Mouse (Mus musculus) CD4-positive, CD25-positive, alpha-beta regulatory T cell, adult 2 months (primary cell): ENCODE data around the gene Mcmbp.

ENCODE experiments used
- DNase-seq: peaks from one replicate; pipeline ENCODE4 v3.0.0-alpha.2; 2012; ENCODE audit warnings: low read depth, low spot score

The Mcmbp gene

DNA sequence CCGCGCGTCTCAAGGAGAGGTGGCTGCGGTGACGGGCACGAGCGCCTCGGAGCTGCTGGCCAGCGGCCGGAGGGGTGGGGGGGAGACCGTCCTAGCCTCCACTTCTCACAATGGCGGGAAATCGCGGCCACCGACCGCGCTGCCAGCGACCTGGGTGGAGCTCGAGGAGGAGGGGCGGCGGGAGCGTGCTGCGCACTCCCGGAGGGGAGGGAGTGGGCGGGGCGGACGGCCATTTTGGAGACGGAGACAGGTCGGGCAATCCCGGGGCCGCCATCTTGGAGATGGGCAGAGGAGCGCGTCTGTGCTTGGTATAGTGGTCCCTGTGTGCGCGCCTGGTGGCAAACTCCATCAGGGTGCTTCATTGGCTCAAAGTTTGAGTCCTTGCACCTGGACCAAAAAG, at the start of gene Mcmbp:
TSS of gene Mcmbp (minus strand) at position 162 of the 400 bp plus-strand sequence.
- DNase-seq: peak; percentile 97

DNA sequence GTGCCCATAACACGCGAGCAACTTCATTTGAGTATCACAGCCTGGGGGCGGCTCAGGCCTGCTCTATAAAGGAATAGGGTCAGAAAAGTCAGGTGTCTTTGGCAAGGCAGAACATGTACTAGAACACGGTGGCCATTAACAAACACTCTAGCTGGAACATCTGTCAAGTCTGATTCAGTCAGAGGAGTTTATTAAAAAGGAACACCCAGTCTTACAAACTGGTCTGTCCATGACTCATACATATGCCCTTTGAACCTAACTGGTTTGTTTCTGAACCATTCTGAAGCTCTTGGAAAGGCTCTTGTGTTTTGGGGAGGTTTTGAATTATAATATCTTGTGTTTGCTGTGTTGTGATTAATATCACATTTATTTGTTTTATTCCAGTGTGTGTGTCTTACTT, 49.8 kb upstream of the Mcmbp start:
- no peak for DNase-seq

DNA sequence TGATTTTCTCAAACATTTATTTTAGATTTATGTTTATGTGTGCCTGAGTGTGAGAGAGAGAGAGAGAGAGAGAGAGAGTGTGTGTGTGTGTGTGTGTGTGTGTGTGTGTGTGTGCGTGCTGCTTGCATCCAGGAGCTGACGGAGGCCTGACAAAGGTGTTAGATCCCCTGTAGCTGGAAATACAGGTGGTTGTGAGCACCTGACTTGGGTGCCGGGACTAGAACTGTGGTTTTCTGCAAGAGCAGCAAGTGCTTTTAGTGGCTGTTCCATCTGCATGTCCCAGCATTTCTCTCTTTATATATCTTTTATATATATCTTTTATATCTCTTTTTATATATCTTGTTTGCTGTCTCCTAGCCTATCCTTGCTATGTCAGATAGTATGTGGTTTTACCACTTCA, 41.6 kb upstream of the Mcmbp start:
- DNase-seq: no peak

DNA sequence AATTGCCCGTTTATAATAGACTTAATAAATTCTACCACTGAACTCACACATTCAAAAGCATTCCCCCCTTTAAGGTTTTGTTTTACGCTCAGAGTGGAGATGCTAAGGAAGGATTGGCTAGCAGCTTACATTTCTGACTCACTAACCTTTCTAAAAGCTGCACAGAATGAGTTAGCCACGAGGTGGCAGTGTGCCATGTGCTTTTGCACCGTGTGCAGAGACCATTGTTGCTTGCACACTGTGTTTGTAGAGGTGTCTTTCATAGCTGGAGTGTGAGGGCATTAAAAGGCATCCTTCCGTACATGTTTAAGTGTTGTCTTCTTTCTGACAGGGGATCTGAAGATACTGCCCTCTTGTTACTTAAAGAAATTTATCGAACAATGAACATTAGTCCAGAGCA, 39.0 kb upstream of the Mcmbp start:
- DNase-seq: peak; percentile 68

DNA sequence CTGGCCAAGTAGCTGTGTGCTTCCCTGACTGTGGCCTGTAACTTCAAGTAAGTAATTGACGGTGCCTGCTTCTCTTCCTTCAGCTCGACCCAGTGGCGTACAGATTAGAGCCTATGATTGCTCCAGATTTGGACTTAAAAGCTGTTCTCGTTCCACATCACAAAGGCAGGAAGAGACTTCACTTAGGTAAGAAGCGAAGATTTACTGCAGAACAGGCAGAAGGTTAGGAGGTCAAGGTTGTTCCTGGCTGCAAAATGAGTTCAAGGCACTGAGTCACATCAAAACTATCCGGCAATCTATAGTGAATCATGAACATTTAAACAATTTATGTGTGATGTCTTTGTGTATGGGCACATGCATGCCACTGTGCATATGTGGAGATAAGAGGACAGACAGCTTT, 36.9 kb upstream of the Mcmbp start:
- no peak for DNase-seq

DNA sequence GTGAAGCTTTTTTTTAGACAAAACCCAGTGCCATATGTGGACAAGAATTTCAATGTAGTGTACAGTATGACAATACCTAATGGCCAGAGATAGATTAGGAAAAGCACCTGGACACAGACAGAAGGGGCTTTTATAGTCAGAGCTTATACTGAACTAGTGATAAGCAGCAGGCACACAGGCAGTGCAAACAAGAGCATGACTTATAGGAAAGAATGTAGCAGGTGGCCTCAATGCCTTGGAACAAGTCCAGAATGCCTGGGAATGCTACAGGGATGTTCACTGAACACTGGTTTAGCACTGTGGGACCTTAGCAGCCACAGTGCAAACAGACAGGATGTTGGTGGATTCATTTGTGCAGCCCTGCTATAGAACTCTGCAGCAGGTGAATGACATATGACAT, 26.4 kb upstream of the Mcmbp start:
- DNase-seq: no peak

DNA sequence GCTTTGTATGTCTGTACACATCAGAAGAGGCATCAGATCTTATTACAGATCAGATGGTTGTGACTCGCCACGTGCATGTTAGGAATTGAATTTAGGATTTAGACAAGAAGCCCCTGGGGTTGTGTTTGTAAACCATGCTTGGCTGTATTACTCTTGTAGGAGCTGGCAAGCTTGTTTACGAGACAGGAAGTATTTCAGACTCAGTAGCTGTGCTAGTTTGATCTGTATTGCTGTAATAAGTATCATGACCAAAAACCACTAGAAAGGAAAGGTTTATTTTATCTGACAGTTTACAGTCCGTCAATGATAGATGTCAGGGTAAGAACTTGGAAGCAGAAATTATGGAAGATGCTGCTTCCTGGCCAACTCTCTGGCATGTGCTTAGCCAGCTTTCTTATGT, 18.7 kb upstream of the Mcmbp start:
- peak; percentile 53 for DNase-seq

DNA sequence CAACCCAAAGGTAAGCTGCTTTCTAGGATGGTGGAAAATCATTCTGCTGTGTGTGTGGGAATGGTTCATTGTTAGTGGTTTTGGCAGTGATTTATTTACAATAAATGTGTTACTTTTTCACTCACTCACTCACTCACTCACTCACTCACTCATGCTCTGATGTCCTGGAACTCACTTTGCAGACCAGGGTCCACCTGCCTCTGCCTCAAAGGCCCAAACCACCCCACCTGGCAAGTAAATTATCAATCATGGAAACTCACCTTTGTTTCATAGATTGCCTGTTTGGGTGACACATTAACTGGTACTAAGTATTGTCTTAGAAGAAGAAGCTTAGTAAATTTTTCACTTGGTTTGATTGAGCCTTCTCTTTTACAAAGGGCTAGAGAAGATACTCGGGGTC, 15.1 kb upstream of the Mcmbp start:
- DNase-seq: no peak

DNA sequence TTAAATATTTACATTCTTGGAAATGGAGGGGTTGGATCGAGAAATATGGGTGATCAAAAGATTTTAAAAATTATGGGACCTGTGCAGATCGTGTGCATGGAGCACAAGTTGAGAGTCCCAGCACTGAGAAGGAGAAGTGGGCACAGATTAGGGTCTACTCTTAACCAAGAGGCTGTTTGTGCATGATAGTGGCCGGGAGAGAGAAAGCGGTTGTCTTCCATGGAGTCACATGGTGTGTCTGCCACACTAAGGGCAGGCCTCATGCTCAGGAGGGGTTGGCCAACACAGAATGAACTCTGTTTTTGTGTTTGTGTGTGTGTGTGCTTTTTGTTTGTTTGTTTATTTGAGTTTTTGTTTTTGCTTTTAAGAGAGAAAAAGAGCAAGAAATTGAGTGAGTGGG, 11.7 kb upstream of the Mcmbp start:
- no peak for DNase-seq

DNA sequence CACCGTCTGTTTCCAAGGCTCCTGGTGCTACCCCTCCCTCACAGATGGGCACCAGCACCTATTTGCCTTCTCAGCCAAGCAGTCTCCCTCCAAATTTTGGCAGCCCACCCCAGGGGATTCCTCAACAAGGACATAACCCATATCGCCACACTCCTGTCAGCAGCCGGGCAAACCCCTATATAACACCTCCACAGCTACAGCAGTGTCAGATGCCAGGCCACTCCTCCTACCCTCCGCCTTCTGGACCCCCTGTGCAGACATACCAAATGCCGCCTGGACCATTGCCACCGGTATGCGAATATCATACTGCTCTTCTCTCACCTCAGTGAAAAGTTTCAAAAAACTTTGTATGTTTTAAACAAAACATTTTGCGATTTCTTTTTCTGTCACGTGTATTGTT, 10.0 kb upstream of the Mcmbp start:
- no peak for DNase-seq

DNA sequence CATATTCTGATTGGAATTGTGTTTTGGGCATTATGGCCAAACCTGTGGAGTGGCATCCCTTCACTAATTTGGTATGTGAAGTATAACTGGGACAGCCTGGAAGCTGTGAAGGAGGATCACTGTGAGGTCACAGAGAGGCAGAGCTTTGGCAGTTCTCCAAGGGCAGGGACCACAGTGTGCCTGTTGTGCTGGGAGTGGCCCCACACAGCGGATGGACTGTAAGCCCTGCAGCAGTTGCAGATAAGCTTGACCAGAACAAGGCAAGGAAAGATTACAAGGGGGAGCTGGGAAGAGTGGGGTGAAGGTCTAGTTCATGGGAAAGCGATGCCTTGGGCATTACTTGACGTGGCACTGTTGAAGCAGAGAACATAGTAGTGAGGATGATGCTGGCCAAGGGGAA, 8.5 kb upstream of the Mcmbp start:
- no peak for DNase-seq

DNA sequence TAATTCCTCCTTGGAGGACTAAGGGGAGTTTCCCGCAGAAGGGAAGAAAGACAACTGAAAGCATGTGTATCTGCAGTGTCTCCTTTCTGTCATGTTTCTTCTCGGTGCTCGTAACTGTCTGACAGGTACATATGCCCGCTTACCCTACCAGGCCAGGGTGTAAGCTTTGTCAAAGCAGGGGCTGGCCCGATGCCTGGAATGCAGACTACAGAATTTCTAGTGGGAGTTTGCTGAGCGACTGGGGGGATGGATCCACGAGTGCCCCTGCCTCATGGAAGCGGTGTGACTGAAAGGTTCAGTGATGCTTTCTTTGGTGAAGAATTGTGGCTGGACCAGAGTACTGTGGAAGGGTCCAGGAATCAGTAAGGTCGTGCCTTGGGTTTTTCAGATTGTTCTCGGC, 5.9 kb upstream of the Mcmbp start:
- no peak for DNase-seq

DNA sequence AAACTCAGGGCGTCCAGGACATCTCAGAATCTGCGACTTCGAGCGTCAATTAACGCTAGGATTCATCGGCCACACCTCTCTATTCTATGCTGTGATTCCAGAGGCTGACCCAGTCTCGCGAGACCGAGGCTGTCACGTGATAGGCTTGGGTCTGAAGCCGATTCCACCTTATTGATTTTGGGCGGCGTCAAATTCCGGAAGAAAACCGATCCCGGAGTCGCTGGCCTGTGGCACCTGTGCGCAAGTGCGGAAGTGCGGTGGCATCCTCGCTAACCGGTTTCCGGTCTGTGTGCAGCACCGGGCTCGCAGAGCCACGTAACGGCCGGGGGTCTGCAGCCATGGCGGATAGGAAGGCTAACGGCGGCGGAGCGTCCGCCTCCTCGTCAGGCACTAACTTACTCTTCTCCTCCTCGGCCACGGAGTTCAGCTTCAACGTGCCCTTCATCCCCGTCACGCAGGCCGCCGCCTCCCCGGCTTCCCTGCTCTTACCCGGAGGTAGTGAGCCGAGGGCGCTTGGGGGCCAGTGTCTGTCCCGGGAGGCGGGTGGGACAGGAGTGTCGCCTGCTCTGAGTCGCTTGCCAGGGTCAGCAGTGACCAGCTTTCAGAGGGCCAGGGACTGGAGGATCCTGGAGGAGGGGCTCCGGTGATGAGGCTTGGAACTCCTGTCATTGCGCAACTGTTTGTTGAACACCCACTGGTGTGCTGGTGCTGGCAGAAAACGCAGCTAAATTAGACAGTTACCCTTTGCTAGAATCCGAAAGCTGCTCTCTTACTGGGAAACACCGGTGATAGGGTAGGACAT, 4.6 kb upstream of the Mcmbp start, which contains the start of gene Sec23ip:
TSS of gene Sec23ip (plus strand) at position 260 of the 802 bp plus-strand sequence.
- DNase-seq: peak; percentile 99

DNA sequence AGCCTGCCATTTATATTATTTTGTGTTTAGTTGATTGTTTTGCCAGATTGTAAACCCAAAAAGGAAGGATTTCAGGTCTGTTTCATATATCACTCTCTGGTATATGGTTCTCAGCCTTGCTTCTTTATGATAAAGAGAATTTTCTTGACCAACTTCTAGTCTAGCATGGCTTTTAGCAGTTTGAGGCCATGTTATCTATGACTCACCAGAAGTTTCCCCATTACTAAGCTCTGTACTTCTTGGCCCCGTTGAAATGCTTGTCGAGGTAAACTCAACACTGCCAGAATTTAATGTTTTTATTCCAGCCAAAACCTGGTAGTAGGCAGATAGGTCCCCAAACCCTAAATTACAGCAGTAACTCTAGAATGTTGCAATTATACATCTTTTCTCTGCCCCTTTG, 3.6 kb upstream of the Mcmbp start:
- no peak for DNase-seq

DNA sequence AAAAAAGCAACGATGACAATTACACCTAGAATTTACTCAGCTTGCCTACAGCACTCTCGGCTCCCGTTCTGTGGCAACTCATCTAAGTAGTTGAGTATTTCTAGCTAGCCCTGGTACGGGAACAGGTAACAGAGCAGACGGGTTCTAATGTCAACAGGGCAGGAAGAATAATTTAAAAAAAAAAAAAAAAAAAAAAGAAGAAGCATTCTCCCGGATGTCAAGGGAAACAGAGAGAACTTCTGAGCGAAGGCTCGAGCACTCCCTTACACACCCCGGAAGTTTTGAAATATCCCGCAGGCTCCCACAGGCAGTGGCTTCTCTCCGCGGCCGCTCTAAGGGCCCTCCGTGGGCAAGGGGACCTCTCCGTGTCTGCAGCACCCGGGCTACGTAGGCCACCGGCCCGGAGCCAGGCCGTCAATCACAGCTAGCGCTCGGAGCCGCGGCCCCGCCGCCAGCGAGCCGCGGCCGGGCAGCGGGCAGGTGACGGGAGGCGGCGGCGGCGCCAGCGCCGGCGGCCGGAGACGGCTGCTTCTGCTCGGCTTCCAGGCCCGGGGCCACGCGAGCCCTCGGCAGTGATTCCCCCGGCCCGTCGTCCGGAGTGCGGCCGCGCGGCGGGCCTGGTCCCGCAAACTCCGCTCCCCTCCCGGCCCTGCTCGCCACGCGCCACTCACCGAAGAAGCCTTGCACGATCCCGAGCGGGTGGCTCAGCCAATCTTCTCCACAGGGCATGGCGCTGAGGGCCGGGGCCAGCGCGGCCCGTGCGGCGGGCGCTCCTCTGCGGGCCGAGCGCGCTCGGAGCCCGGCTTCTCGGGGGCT, 625 bp downstream of the Mcmbp start:
- DNase-seq: peak; percentile 67

DNA sequence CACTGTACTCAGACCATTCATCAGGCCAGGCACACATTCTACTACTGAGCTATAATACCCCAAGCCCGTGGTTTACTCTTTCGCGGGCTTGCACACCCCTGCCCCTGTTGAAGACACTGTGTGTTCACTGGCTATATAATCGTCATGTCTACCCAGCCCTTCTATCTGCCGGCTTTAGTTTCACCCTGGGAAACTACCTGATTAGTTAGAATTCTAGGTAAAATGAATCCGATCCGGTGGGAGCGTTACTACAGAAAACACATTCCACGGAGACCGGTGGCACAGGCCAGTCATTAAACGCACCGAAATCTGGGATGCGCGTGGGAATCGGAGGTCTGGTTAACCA, 1.2 kb downstream of the Mcmbp start:
- DNase-seq: no peak

DNA sequence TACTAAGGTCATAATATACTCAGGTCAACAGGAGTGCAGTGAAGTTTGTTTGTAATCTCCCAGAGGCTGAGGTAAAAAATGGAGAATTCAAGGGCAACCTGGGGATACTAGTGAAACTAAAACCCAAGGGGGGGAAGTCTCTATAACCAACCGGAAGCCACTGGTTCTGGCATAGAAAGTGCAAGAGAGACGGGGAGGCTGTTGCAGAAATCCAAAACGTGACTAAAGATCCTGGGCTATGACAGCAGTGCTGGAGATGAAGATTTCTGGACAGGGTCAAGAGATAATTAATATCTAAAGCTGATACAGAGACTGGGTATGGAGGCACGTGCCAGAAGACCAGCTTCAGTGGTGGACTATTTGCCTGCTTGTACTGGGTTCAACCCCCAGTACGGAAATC, 2.3 kb downstream of the Mcmbp start:
- DNase-seq: peak; percentile 57

DNA sequence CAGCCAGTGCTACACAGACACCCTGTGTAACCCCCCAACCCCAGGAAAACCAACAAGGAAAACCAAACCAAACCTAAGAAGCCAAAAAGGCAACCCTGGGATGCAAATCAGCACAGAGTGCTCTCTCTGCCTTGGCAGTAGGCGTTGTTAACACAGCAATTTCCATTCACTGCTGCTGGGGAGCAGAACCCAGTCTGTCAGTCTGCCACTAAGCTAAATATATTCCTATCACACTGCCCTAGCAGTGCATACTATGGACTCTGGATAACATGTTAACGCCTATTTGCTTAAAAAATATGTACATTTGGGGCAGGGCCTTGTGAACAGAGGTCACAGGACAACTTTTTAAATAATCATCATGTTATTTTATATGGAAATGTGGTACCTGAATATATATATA, 8.7 kb downstream of the Mcmbp start:
- DNase-seq: no peak

DNA sequence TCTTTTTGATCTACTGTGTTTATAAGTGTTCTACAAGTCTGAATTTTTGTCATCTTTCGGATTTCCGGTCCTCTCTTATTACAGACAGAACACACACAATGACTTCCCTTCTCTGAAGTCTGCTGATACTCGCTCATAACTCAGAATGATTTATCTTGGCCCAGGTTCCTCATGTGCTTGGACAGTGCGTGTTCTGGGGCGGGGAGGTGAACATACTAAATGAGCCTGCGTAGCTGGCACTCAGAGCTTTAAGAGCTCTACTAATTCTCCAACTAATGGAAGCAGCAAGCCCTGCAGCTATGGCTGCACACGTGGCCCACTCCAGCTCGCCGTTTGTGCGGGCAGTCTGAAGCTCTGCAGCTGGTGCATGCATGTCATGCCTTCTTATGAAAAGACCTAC, 11.6 kb downstream of the Mcmbp start:
- peak; percentile 28 for DNase-seq

DNA sequence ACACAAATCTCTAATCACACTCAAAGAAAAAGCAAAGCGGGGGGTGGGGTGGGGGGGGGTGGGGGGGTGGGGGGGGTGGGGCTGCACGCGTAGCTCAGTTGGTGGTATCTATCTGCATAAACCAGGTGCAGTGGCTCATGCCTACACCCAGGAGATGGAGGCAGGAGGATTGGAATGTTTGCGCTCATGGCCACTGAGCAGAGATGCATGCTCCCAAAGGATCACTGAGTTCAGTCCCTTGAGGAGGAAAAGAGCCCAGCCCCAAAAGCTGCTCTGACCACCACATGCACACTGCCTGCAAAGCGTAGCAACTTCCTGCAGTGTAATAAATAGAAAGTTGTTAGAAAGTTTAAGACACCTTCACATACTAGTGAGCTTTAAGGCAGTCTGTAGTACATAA, 12.6 kb downstream of the Mcmbp start:
- no peak for DNase-seq

DNA sequence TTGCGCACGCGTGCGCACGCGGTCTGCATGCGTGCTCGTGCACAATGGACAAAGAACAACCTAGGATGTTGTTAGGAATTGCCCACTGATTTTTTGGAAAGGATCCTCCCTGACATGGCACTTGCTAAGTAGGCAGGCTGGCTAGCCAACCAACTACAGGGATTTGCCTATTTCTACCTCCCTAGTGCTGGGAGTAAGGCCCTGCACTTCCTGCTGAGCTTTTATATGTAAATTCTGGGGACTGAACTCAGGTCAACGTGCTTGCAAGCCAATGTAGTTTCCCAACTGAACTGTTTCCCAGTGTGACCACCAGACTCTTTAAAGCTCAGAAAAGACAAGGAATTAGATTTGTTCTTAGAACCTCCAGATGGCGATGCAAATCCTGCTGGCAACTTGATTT, 13.3 kb downstream of the Mcmbp start:
- no peak for DNase-seq

DNA sequence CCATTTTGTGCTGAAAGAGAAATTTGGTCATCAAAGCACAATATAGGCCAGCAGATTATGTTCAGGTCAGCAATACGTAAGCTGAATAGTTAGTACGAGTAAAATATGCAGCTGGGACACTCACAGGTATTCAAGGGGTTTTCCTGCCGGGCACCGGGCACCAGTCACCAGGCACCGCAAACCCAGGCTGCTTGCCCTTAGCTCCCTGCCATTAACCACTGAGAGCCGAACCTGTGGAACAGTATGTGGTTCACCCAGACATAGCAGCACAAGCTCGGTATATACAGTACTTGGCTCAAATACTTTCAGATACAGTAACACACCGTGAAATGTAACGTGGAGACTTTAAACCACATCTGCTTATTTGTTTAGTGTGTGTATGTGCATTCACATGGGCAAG, 15.1 kb downstream of the Mcmbp start:
- no peak for DNase-seq

DNA sequence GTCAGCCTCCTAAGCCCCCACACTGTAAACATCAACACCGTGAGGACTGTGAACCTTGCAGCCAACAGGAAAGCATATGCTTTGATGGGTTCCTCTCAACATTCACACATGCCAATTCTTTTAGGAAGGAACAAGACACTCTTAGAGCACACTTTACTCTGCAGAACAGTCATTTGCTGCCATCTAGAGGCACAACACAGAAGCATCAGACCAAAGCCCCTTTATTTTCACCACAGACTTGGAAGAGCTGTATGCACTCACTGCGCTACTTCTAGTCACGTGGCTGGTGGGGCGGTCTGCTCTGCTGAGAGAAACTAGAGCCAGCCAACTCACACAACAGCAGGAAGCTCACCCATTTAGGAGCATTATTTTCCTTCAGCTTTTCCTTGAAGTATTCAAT, 15.5 kb downstream of the Mcmbp start:
- peak; percentile 82 for DNase-seq
